Mouse (Mus musculus): ENCODE data around the gene Sf3b6. TPM values are rescaled to one million over a fixed set of nuclear protein-coding genes. Genes with fewer than 3 reads are reported as not detected.

Sf3b6 gene
- polyA plus RNA-seq, 1 experiment: 153 TPM

GRCm38 (mm10) chr12:4868924-4869323 lies 51.6 kb downstream of the Sf3b6 start:
- DNase-seq: no peak
- WGBS: 95% methylated on average over 8 of the region's 8 CpGs
- Histone ChIP-seq H3K27me3 (ENCODE audit: control insufficient read depth, insufficient read depth, low read length) (no peaks in the 10 kb centered on the region), H3K36me3 (ENCODE audit: control insufficient read depth, insufficient read depth, low read length) (no peaks in the 10 kb centered on the region), H3K4me3 (ENCODE audit: control insufficient read depth, insufficient read depth, low read length) (no peak overlapping the region), H3K4me1 (replicated peaks; ENCODE audit: control insufficient read depth, insufficient read depth, low read length) (peaks cover 3% of the 10 kb centered on the region; the same call in 1 of the 2 replicates), H3K27ac (ENCODE audit: control insufficient read depth, insufficient read depth, low read length) (no peak overlapping the region)
- TF ChIP-seq CTCF (IDR thresholded peaks at IDR 0.05; ENCODE audit: borderline replicate concordance, control insufficient read depth, extremely low read depth, insufficient read depth, low read length, poor library complexity) (no peak), POLR2A (IDR thresholded peaks at IDR 0.05; ENCODE audit: control insufficient read depth, extremely low read depth, insufficient read depth, low read length, poor library complexity) (no peak)

- DNase-seq: no peak
- Histone ChIP-seq H3K4me1 (replicated peaks; ENCODE audit: control insufficient read depth, insufficient read depth, low read length) (peaks cover 8% of the 10 kb centered on the region), H3K36me3 (ENCODE audit: control insufficient read depth, insufficient read depth, low read length) (no peaks in the 10 kb centered on the region), H3K27me3 (ENCODE audit: control insufficient read depth, insufficient read depth, low read length) (no peaks in the 10 kb centered on the region), H3K4me3 (ENCODE audit: control insufficient read depth, insufficient read depth, low read length) (no peak overlapping the region), H3K27ac (ENCODE audit: control insufficient read depth, insufficient read depth, low read length) (no peak overlapping the region)
- 96% methylated on average over 5 of the region's 5 CpGs for WGBS
- TF ChIP-seq POLR2A (IDR thresholded peaks at IDR 0.05; ENCODE audit: control insufficient read depth, extremely low read depth, insufficient read depth, low read length, poor library complexity) (no peak), CTCF (IDR thresholded peaks at IDR 0.05; ENCODE audit: borderline replicate concordance, control insufficient read depth, extremely low read depth, insufficient read depth, low read length, poor library complexity) (no peak)
Measured at GRCm38 (mm10) chr12:4871260-4871659, 53.9 kb downstream of the Sf3b6 start.

GRCm38 (mm10) chr12:4872273-4872672 lies 54.9 kb downstream of the Sf3b6 start:
- TF ChIP-seq CTCF (IDR thresholded peaks at IDR 0.05; ENCODE audit: borderline replicate concordance, control insufficient read depth, extremely low read depth, insufficient read depth, low read length, poor library complexity) (no peak), POLR2A (IDR thresholded peaks at IDR 0.05; ENCODE audit: control insufficient read depth, extremely low read depth, insufficient read depth, low read length, poor library complexity) (no peak)
- H3K36me3 ChIP-seq (ENCODE audit: control insufficient read depth, insufficient read depth, low read length): no peaks in the 10 kb centered on the region
- 67% methylated on average over 4 of the region's 4 CpGs for WGBS
- peaks cover 8% of the 10 kb centered on the region for H3K4me1 ChIP-seq (replicated peaks; ENCODE audit: control insufficient read depth, insufficient read depth, low read length)
- no peak overlapping the region for H3K4me3 ChIP-seq (ENCODE audit: control insufficient read depth, insufficient read depth, low read length)
- DNase-seq: no peak
- H3K27ac ChIP-seq (ENCODE audit: control insufficient read depth, insufficient read depth, low read length): no peak overlapping the region
- no peaks in the 10 kb centered on the region for H3K27me3 ChIP-seq (ENCODE audit: control insufficient read depth, insufficient read depth, low read length)

- TF ChIP-seq POLR2A (IDR thresholded peaks at IDR 0.05; ENCODE audit: control insufficient read depth, extremely low read depth, insufficient read depth, low read length, poor library complexity) (no peak), CTCF (IDR thresholded peaks at IDR 0.05; ENCODE audit: borderline replicate concordance, control insufficient read depth, extremely low read depth, insufficient read depth, low read length, poor library complexity) (no peak)
- H3K4me1 ChIP-seq (replicated peaks; ENCODE audit: control insufficient read depth, insufficient read depth, low read length): peaks cover 8% of the 10 kb centered on the region
- DNase-seq: no peak
- no peaks in the 10 kb centered on the region for H3K36me3 ChIP-seq (ENCODE audit: control insufficient read depth, insufficient read depth, low read length)
- WGBS: 91% methylated on average over 5 of the region's 5 CpGs
- H3K27ac ChIP-seq (ENCODE audit: control insufficient read depth, insufficient read depth, low read length): no peak overlapping the region
- H3K27me3 ChIP-seq (ENCODE audit: control insufficient read depth, insufficient read depth, low read length): no peaks in the 10 kb centered on the region
- H3K4me3 ChIP-seq (ENCODE audit: control insufficient read depth, insufficient read depth, low read length): no peak overlapping the region
Measured at GRCm38 (mm10) chr12:4872983-4873477, 55.7 kb downstream of the Sf3b6 start.

- Histone ChIP-seq H3K4me1 (replicated peaks; ENCODE audit: control insufficient read depth, insufficient read depth, low read length) (peaks cover 8% of the 10 kb centered on the region), H3K27ac (ENCODE audit: control insufficient read depth, insufficient read depth, low read length) (no peak overlapping the region), H3K27me3 (ENCODE audit: control insufficient read depth, insufficient read depth, low read length) (no peaks in the 10 kb centered on the region), H3K36me3 (ENCODE audit: control insufficient read depth, insufficient read depth, low read length) (no peaks in the 10 kb centered on the region), H3K4me3 (ENCODE audit: control insufficient read depth, insufficient read depth, low read length) (no peak overlapping the region)
- no peak for TF ChIP-seq POLR2A (IDR thresholded peaks at IDR 0.05; ENCODE audit: control insufficient read depth, extremely low read depth, insufficient read depth, low read length, poor library complexity)
- no peak for TF ChIP-seq CTCF (IDR thresholded peaks at IDR 0.05; ENCODE audit: borderline replicate concordance, control insufficient read depth, extremely low read depth, insufficient read depth, low read length, poor library complexity)
- DNase-seq: no peak
- WGBS: 92% methylated on average over 6 of the region's 6 CpGs
Measured at GRCm38 (mm10) chr12:4873531-4873930, 56.2 kb downstream of the Sf3b6 start.

- H3K4me1 ChIP-seq (replicated peaks; ENCODE audit: control insufficient read depth, insufficient read depth, low read length): peaks cover 8% of the 10 kb centered on the region
- peaks cover 3% of the 10 kb centered on the region for H3K36me3 ChIP-seq (ENCODE audit: control insufficient read depth, insufficient read depth, low read length)
- TF ChIP-seq POLR2A (IDR thresholded peaks at IDR 0.05; ENCODE audit: control insufficient read depth, extremely low read depth, insufficient read depth, low read length, poor library complexity): no peak
- no peak for TF ChIP-seq CTCF (IDR thresholded peaks at IDR 0.05; ENCODE audit: borderline replicate concordance, control insufficient read depth, extremely low read depth, insufficient read depth, low read length, poor library complexity)
- H3K27me3 ChIP-seq (ENCODE audit: control insufficient read depth, insufficient read depth, low read length): no peaks in the 10 kb centered on the region
- H3K27ac ChIP-seq (ENCODE audit: control insufficient read depth, insufficient read depth, low read length): no peak within 1 kb of the TSS
- peak; percentile 71 for DNase-seq
- 5% methylated on average over 24 of the region's 24 CpGs for WGBS
- no peak within 1 kb of the TSS for H3K4me3 ChIP-seq (ENCODE audit: control insufficient read depth, insufficient read depth, low read length)
Measured at GRCm38 (mm10) chr12:4874161-4874927, 57.0 kb downstream of the Sf3b6 start, which contains the start of gene Mfsd2b. Gene Mfsd2b, minus strand, starts transcription at chr12:4874359.
